Mouse (Mus musculus): ENCODE data around the gene Fstl1. TPM values are rescaled to one million over a fixed set of nuclear protein-coding genes. Genes with fewer than 3 reads are reported as not detected.

Gene Fstl1
- polyA plus RNA-seq, 1 experiment from 2014 or later, result 429 TPM

DNA sequence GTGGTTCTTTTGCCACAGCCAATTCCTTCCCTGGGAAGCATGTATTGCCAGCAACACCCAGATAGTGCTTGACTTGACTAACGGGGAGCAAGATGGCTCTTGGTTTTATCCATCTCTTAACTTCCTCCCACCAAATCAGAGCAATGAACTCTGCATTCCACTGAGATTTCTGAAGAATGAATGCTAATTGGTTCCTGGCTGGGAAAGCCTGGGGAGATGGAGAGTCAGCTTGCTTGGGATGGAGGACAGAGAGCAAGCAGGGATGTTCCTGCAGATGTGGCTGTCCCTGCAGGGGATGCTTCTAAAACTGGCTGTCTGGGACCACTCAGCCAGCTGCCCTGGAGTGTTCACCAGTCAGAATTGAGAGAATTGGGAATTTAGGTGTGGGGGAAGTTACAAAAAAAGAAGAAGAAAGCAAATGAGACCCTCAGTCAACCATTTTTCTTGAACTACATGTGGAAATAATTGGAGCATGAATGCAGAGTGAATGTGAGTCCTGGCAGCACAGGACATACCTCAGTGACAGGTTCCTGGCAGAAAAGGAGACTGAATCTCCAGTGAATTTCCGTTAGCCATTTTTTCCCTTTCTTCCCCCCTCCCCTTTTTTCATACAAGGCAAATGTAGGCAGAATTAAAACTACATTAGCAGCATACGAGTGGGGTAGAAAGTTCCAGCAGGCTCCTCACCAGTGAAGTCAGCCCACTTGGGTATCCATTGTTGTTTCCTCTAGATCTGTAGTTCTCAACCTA, 29.2 kb downstream of the Fstl1 start:
- Histone ChIP-seq H3K36me3 (peaks cover 86% of the 10 kb centered on the region), H3K4me2 (no peak overlapping the region), H3K9me3 (peaks cover 7% of the 10 kb centered on the region; the same call in 1 of the 2 replicates), H3K27ac (replicated peaks) (peak overlapping the region; percentile 86), H3K27me3 (replicated peaks) (no peaks in the 10 kb centered on the region), H3K4me1 (peaks cover 49% of the 10 kb centered on the region), H3K9ac (no peak overlapping the region), H3K4me3 (no peak overlapping the region)
- ATAC-seq (ENCODE audit: extremely low read depth, insufficient number of reproducible peaks, low FRiP score, low TSS enrichment), result no peak
- WGBS, result 50% methylated on average over 3 of the region's 3 CpGs

DNA sequence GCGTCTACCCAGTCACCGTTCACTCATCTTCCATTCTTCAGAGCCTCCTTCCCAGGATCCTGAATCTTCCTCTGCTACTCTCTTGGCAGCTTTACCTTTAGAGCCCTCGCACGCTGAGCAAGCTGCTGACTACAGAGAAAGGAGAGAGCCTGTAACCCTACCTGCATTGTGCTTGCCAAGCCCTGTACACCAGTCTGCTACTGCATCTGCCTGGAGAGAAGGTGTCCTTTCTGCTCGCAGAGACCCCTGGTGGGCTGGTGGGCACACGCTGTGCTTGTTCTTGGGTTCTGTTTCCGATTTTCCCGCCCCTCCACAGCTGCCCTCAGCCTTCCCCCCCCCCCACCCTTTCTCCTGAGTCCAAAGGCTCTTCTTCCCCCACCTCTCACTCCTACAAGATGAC, 30.6 kb downstream of the Fstl1 start:
- Histone ChIP-seq H3K27ac (replicated peaks) (0 out of 2 replicates have a peak overlapping the region, but pooled peaks have one; percentile 32), H3K27me3 (replicated peaks) (no peaks in the 10 kb centered on the region), H3K36me3 (peaks cover 83% of the 10 kb centered on the region), H3K4me1 (peaks cover 55% of the 10 kb centered on the region), H3K9ac (no peak overlapping the region), H3K4me3 (no peak overlapping the region), H3K4me2 (no peak overlapping the region), H3K9me3 (peaks cover 7% of the 10 kb centered on the region; the same call in 1 of the 2 replicates)
- WGBS, result 64% methylated on average over 8 of the region's 8 CpGs
- no peak for ATAC-seq (ENCODE audit: extremely low read depth, insufficient number of reproducible peaks, low FRiP score, low TSS enrichment)

DNA sequence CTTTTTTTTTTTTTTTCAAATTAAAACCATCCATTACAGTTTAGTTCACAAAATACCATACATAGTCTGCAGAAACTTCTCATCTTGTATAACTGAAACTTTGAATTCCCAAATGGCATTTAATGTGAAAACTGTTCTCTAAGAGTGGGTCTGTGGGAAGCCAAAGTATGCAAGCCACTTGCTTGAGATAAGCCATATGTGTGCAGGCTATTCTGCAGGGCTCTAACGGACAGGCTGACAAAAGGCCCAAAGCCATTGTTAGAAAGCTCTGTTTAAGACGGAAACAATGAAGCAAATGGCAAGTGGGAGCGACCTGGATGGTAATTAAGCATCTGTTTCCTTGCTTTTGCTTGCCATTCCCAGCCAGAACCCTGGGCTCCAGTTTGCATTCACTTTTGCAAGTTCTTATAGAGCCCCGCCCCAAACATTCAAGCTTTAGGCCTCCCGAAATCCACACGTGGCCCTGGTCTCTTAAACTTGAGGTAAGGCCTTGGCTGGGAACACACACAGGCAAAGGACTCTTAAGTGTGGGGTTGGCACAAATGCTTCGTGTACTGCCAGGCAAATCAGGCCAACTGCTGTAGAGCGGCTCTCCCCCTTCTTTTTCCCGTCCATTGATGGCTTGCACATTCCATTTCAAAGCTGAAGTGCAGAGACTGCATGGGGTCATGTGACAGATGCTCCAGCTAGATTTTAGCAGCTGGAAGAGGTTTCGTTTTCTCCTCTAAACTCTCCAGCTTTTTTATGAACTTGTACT, 32.4 kb downstream of the Fstl1 start:
- Histone ChIP-seq H3K9ac (peak overlapping the region; percentile 42), H3K36me3 (peaks cover 65% of the 10 kb centered on the region), H3K9me3 (peaks cover 7% of the 10 kb centered on the region; the same call in 1 of the 2 replicates), H3K4me3 (no peak overlapping the region), H3K4me1 (peaks cover 69% of the 10 kb centered on the region), H3K27ac (replicated peaks) (peak overlapping the region; percentile 90), H3K4me2 (peak overlapping the region; percentile 27), H3K27me3 (replicated peaks) (no peaks in the 10 kb centered on the region)
- 27% methylated on average over 10 of the region's 10 CpGs for WGBS
- ATAC-seq (ENCODE audit: extremely low read depth, insufficient number of reproducible peaks, low FRiP score, low TSS enrichment), result no peak

DNA sequence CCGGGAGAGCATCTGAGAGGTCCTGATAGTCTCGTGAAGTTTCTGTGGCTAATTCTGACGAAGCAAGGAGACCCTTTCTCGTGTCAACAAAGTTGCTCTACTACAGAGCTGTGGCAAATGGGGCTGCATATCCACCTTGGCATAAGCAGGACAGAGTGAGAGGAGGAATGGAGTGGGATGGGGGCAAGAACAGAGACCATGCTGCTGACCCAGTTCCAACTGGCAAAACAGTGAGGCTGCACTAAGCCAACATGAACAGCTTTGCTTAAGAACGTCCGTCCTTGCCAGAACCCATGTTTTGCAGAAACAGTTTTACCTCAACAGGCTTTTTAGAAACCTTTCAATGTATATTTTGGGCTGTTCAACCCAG, 32.9 kb downstream of the Fstl1 start:
- Histone ChIP-seq H3K9ac (peak overlapping the region; percentile 42), H3K27ac (replicated peaks) (peak overlapping the region; percentile 90), H3K4me2 (peak overlapping the region; percentile 27)

DNA sequence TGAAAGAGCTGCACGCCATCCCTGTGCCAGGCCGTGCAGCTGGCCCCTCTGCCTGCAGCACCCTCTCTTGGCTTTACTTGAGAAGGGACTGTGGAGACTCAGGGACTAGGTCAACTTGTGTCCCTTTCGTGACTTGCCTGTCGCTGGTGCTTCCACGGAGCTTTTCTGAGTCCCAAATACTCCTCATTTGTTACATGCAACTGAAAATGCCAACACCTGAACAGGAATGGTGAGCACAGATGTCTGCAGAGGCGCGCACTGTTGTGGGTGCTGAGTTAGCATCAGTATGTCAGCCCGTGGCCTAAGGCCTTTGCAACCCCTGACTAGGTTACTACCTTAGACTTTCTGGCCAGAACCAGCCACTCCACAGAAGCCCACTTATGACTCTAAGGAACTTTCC, 35.2 kb downstream of the Fstl1 start:
- Histone ChIP-seq H3K4me1 (peaks cover 65% of the 10 kb centered on the region), H3K9ac (peak overlapping the region; percentile 44)

More for the DNA sequence above, 32.9 kb downstream of the Fstl1 start:
- ATAC-seq (ENCODE audit: extremely low read depth, insufficient number of reproducible peaks, low FRiP score, low TSS enrichment), result no peak
- 63% methylated on average over 6 of the region's 6 CpGs for WGBS
- no peaks in the 10 kb centered on the region for H3K27me3 ChIP-seq (replicated peaks)
- H3K4me3 ChIP-seq, result no peak overlapping the region
- H3K9me3 ChIP-seq, result peaks cover 7% of the 10 kb centered on the region; the same call in 1 of the 2 replicates
- peaks cover 75% of the 10 kb centered on the region for H3K4me1 ChIP-seq
- peaks cover 60% of the 10 kb centered on the region for H3K36me3 ChIP-seq

DNA sequence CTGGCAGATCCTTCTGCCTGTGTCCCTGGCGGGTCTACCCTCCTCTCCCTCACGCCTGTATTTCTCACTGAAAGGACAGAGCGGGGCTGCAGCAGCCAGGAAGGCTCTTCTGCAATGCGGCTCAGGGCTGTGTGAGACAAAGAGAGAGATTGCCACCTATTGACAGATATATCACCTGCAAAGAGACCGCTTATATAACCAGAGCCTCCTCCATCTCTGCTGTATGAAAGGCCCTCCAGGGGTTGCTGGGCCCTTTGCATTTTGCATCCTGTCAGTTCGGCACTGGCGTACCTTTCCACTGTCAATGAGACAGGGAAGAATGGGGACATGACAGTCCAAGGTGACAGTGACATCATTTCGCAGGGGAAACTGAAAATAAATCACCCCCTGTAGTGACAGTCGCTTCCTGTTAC, 35.8 kb downstream of the Fstl1 start:
- peak overlapping the region; percentile 24; the same call in 1 of the 2 replicates for H3K4me2 ChIP-seq
- peaks cover 64% of the 10 kb centered on the region for H3K36me3 ChIP-seq
- peak overlapping the region; percentile 44 for H3K9ac ChIP-seq
- ATAC-seq (ENCODE audit: extremely low read depth, insufficient number of reproducible peaks, low FRiP score, low TSS enrichment), result no peak
- H3K27ac ChIP-seq (replicated peaks), result peak overlapping the region; percentile 87
- WGBS, result 20% methylated on average over 9 of the region's 9 CpGs
- H3K27me3 ChIP-seq (replicated peaks), result no peaks in the 10 kb centered on the region
- peaks cover 59% of the 10 kb centered on the region for H3K4me1 ChIP-seq
- H3K4me3 ChIP-seq, result no peak overlapping the region
- no peaks in the 10 kb centered on the region for H3K9me3 ChIP-seq

More for the DNA sequence above, 35.2 kb downstream of the Fstl1 start:
- peak overlapping the region; percentile 87 for H3K27ac ChIP-seq (replicated peaks)
- H3K27me3 ChIP-seq (replicated peaks), result no peaks in the 10 kb centered on the region
- no peaks in the 10 kb centered on the region for H3K9me3 ChIP-seq
- ATAC-seq (ENCODE audit: extremely low read depth, insufficient number of reproducible peaks, low FRiP score, low TSS enrichment), result no peak
- no peak overlapping the region for H3K4me3 ChIP-seq
- H3K36me3 ChIP-seq, result peaks cover 65% of the 10 kb centered on the region
- H3K4me2 ChIP-seq, result no peak overlapping the region
- 74% methylated on average over 8 of the region's 8 CpGs for WGBS

DNA sequence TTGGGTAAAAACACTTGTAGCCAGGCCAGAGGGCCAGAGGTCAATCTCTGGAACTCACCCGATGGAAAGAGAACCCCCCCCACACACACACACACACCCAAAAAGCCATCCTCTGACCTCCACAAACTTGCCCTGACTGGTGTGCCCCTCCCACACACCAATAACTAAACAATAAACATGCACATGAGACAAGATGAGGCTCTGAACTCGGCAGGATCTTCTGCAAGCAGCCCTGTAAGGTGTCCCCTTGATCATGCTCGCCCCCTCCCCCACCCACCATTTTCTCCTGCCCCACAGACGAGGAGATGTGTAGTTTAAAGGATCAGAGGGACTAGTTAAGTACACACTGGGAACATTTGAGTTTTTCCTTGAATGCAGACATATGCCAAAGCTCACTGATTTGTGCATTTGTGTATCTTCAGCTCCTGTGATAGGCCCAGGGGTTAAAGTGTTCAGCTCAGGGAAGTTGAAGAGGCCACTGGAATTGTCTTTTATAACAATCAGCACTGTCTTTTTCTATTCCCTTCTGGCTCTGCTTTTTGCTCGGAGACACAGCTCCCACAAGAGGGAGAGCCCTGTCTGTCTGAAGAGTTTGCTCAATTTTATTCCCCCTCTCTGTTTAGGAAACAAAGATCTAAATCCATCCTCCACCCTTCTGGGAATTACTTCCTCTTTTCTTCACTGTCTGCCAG, 37.2 kb downstream of the Fstl1 start:
- WGBS, result 41% methylated on average over 5 of the region's 5 CpGs
- ATAC-seq (ENCODE audit: extremely low read depth, insufficient number of reproducible peaks, low FRiP score, low TSS enrichment), result no peak
- peaks cover 69% of the 10 kb centered on the region for H3K36me3 ChIP-seq
- peak overlapping the region; percentile 38; the same call in 1 of the 2 replicates for H3K9ac ChIP-seq
- no peak overlapping the region for H3K4me3 ChIP-seq
- H3K9me3 ChIP-seq, result no peaks in the 10 kb centered on the region
- 0 out of 2 replicates have a peak overlapping the region, but pooled peaks have one; percentile 2 for H3K4me2 ChIP-seq
- H3K4me1 ChIP-seq, result peaks cover 47% of the 10 kb centered on the region
- H3K27ac ChIP-seq (replicated peaks), result peak overlapping the region; percentile 87
- H3K27me3 ChIP-seq (replicated peaks), result no peaks in the 10 kb centered on the region

DNA sequence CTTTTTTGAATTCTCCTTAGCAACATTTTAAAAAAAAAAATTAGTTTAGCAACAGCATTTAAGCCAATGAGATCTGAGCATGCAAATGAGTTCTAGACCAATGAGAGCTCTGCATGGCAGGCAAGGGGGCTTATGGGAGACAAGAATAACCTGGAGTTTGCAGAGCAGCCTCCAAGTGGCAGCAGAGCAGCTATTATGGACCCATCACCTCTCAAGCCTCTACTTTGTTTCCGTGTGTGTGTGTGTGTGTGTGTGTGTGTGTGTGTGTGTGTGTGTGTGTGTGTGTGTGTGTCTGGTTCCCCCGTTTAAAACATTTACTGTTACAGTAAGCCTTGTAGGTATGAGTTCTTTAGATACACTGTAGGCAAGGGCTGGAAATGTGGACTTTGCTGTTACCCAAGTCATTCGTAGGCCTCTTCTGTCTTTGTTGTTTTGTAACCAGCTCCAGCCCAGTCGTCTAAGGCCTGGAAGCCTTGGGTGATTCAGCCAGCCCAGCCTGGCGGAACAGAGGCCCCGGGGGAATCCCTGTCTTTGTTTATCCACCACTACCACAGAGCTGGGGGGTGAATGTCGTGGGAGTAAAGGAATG, 37.8 kb downstream of the Fstl1 start:
- H3K9me3 ChIP-seq, result no peaks in the 10 kb centered on the region
- 0 out of 2 replicates have a peak overlapping the region, but pooled peaks have one; percentile 2 for H3K4me2 ChIP-seq
- H3K4me3 ChIP-seq, result no peak overlapping the region
- peak; percentile 80 for ATAC-seq (ENCODE audit: extremely low read depth, insufficient number of reproducible peaks, low FRiP score, low TSS enrichment)
- H3K27me3 ChIP-seq (replicated peaks), result no peaks in the 10 kb centered on the region
- peaks cover 41% of the 10 kb centered on the region for H3K4me1 ChIP-seq
- H3K36me3 ChIP-seq, result peaks cover 71% of the 10 kb centered on the region
- 36% methylated on average over 7 of the region's 7 CpGs for WGBS
- H3K27ac ChIP-seq (replicated peaks), result peak overlapping the region; percentile 87
- H3K9ac ChIP-seq, result peak overlapping the region; percentile 48

DNA sequence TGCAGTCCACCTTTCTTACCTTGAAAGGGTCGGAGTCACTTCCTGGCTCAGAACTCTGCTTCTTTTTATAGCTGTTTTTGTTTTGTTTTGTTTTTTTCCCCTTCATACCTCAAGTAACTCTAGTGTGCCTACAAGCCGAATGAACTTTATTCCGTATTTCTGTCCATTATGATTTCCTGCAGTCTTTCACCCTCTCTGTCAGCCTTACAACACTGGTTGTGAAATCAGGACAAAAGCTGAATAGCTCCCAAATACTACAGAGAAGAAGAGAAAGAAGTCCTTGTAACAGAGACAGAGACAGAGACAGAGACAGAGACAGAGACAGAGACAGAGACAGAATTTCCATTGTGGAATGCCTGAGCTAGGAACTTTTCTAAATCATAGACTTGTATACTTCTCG, 41.3 kb downstream of the Fstl1 start:
- Histone ChIP-seq H3K36me3 (peaks cover 82% of the 10 kb centered on the region), H3K9ac (no peak overlapping the region), H3K4me2 (no peak overlapping the region), H3K4me3 (no peak overlapping the region), H3K9me3 (no peaks in the 10 kb centered on the region), H3K27ac (replicated peaks) (no peak overlapping the region), H3K27me3 (replicated peaks) (no peaks in the 10 kb centered on the region), H3K4me1 (peaks cover 22% of the 10 kb centered on the region)
- no peak for ATAC-seq (ENCODE audit: extremely low read depth, insufficient number of reproducible peaks, low FRiP score, low TSS enrichment)
- 87% methylated on average over 4 of the region's 4 CpGs for WGBS

DNA sequence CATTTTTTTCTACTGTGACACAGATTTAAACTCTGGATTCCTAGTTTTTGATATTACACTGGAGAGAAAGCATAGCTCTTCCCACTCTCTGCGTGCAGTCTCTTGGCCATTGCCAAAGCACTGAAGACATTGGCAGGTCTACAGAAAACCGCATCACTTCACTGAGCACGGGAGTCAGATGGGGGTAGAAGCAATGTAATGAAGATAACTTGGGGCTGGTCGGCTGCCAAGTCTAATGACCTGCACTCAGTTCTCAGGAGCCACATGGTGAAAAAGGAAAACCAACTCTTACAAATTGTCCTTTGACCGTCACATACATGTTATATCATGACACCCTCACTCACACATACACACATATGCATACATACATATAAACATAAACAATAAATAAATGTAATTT, 47.3 kb downstream of the Fstl1 start:
- Histone ChIP-seq H3K4me3 (no peak overlapping the region), H3K9ac (no peak overlapping the region), H3K27ac (replicated peaks) (no peak overlapping the region), H3K9me3 (no peaks in the 10 kb centered on the region), H3K36me3 (peaks cover 100% of the 10 kb centered on the region), H3K4me2 (no peak overlapping the region), H3K4me1 (peaks cover 16% of the 10 kb centered on the region), H3K27me3 (replicated peaks) (no peaks in the 10 kb centered on the region)
- no peak for ATAC-seq (ENCODE audit: extremely low read depth, insufficient number of reproducible peaks, low FRiP score, low TSS enrichment)
- WGBS, result 43% methylated on average over 5 of the region's 5 CpGs
